In genomic region chr2:131980866-131981265, GRCm38 (mm10) we compare ENCODE assay signal across 8 mouse cellular contexts. TPM values are rescaled to one million over a fixed set of nuclear protein-coding genes. Genes with fewer than 3 reads are reported as not detected.
DNase-seq lines count a peak whose midpoint lies in the region; ATAC-seq and TF ChIP-seq lines count a peak whose summit lies in the region.

No protein-coding gene starts in this region.

- H3K36me3 ChIP-seq in kidney, embryonic 15.5 days: no peaks in the 10 kb centered on the region
- H3K36me3 ChIP-seq in heart, embryonic 12.5 days: no peaks in the 10 kb centered on the region
- H3K36me3 ChIP-seq in hindbrain, postnatal 0 days (ENCODE audit: insufficient read depth, low read length): no peaks in the 10 kb centered on the region

- H3K27ac ChIP-seq in kidney, embryonic 15.5 days: no peak overlapping the region
- peak overlapping the region; percentile 62 for H3K27ac ChIP-seq in heart, embryonic 12.5 days (ENCODE audit: poor library complexity, severe bottlenecking)
- no peak overlapping the region for H3K27ac ChIP-seq in hindbrain, postnatal 0 days

- H3K9me3 ChIP-seq in kidney, embryonic 15.5 days (replicated peaks): 0 out of 2 replicates have a peak, but pooled peaks cover 7% of the 10 kb centered on the region
- H3K9me3 ChIP-seq in heart, embryonic 12.5 days (replicated peaks): peaks cover 10% of the 10 kb centered on the region
- H3K9me3 ChIP-seq in hindbrain, postnatal 0 days (ENCODE audit: low read length): 0 out of 2 replicates have a peak, but pooled peaks cover 3% of the 10 kb centered on the region

- H3K27me3 ChIP-seq in kidney, embryonic 15.5 days: 0 out of 2 replicates have a peak, but pooled peaks cover 4% of the 10 kb centered on the region
- no peaks in the 10 kb centered on the region for H3K27me3 ChIP-seq in heart, embryonic 12.5 days (replicated peaks)
- no peaks in the 10 kb centered on the region for H3K27me3 ChIP-seq in hindbrain, postnatal 0 days (ENCODE audit: insufficient read depth, low read length)

- H3K4me2 ChIP-seq in kidney, embryonic 15.5 days: no peak overlapping the region
- peak overlapping the region; percentile 53 for H3K4me2 ChIP-seq in heart, embryonic 12.5 days
- no peak overlapping the region for H3K4me2 ChIP-seq in hindbrain, postnatal 0 days (ENCODE audit: low read depth, low read length)

- TF ChIP-seq CTCF in hindbrain, postnatal 0 days (IDR thresholded peaks at IDR 0.05; ENCODE audit: low read depth): no peak

- peaks cover 2% of the 10 kb centered on the region; the same call in 1 of the 2 replicates for H3K4me1 ChIP-seq in kidney, embryonic 15.5 days
- peaks cover 22% of the 10 kb centered on the region for H3K4me1 ChIP-seq in heart, embryonic 12.5 days (replicated peaks)
- no peaks in the 10 kb centered on the region for H3K4me1 ChIP-seq in hindbrain, postnatal 0 days (ENCODE audit: insufficient read depth, low read length)

- H3K9ac ChIP-seq in kidney, embryonic 15.5 days: no peak overlapping the region
- H3K9ac ChIP-seq in heart, embryonic 12.5 days: no peak overlapping the region
- no peak overlapping the region for H3K9ac ChIP-seq in hindbrain, postnatal 0 days (replicated peaks; ENCODE audit: low read length)

- ATAC-seq in kidney, embryonic 15.5 days (replicated peaks; ENCODE audit: low FRiP score): no peak; the same call in 1 of the 2 replicates
- ATAC-seq in heart, embryonic 12.5 days (ENCODE audit: insufficient number of reproducible peaks, low FRiP score): peak; percentile 74; the same call in 1 of the 2 replicates
- no peak for ATAC-seq in hindbrain, postnatal 0 days

- no peak overlapping the region for H3K4me3 ChIP-seq in kidney, embryonic 15.5 days (replicated peaks)
- 0 out of 2 replicates have a peak overlapping the region, but pooled peaks have one; percentile 6 for H3K4me3 ChIP-seq in heart, embryonic 12.5 days
- H3K4me3 ChIP-seq in hindbrain, postnatal 0 days (ENCODE audit: low read length): no peak overlapping the region

- peak; percentile 55 for DNase-seq in kidney, adult 11 months
- peak; percentile 9 to 49 for DNase-seq in adrenal gland, postnatal 36 days
- DNase-seq in kidney, postnatal 25 days: peak; percentile 49 to 82
- no peak for DNase-seq in hindbrain, postnatal 0 days (ENCODE audit: low spot score)
- DNase-seq in cerebellum, adult 8-10 months: no peak
- no peak for DNase-seq in thymus, postnatal 0 days (ENCODE audit: low spot score)

- WGBS in kidney, embryonic 15.5 days: 53% methylated on average over 9 of the region's 9 CpGs
- 7% methylated on average over 9 of the region's 9 CpGs for WGBS in heart, embryonic 12.5 days
- WGBS in hindbrain, postnatal 0 days: 38% methylated on average over 9 of the region's 9 CpGs

RNA-seq across cellular contexts. Expression of gene Prnd, which starts 30.2 kb away (rescaled TPM):
- polyA plus RNA-seq in kidney, embryonic 15.5 days (2015; fragmentation: Nextera tagmentation; extraction: Ambion mirVana): 18.9 and 20.8 TPM in 2 replicates
- under 1 TPM; 0.20 to 0.70 TPM for total RNA-seq in adrenal gland, postnatal 36 days (2021)
- polyA plus RNA-seq in heart, embryonic 12.5 days (2016; fragmentation: Nextera tagmentation; extraction: Ambion mirVana): 5.4 and 6.2 TPM in 2 replicates
- 4.4 and 5.6 TPM in 2 replicates for total RNA-seq in hindbrain, postnatal 0 days (2014; rRNA removed)
- polyA plus RNA-seq in hindbrain, postnatal 0 days (2015; fragmentation: Nextera tagmentation; extraction: Ambion mirVana): 6.4 and 7.2 TPM in 2 replicates
- 3.4 and 4.0 TPM in 2 replicates for polyA plus RNA-seq in thymus, postnatal 0 days (2015; fragmentation: Nextera tagmentation; extraction: Ambion mirVana)

RNA-seq across cellular contexts. Expression of gene Rassf2, which starts 49.2 kb away (rescaled TPM):
- polyA plus RNA-seq in kidney, embryonic 15.5 days (2015; fragmentation: Nextera tagmentation; extraction: Ambion mirVana): 8.4 and 11.3 TPM in 2 replicates
- total RNA-seq in adrenal gland, postnatal 36 days (2021): 10 to 100 TPM in 1 of 2 experiments, 1 to 10 TPM in 1; 7.4 to 12.7 TPM
- polyA plus RNA-seq in heart, embryonic 12.5 days (2016; fragmentation: Nextera tagmentation; extraction: Ambion mirVana): 4.8 and 5.3 TPM in 2 replicates
- total RNA-seq in hindbrain, postnatal 0 days (2014; rRNA removed): 39.1 and 39.8 TPM in 2 replicates
- polyA plus RNA-seq in hindbrain, postnatal 0 days (2015; fragmentation: Nextera tagmentation; extraction: Ambion mirVana): 18.7 and 19.0 TPM in 2 replicates
- polyA plus RNA-seq in thymus, postnatal 0 days (2015; fragmentation: Nextera tagmentation; extraction: Ambion mirVana): 25.1 and 27.6 TPM in 2 replicates

Comparison
In these comparisons a context has a peak if more than half of its experiments do, and no peak if none do; other contexts are left out.
1. DNase-seq: peak in kidney, adult 11 months (single experiment), adrenal gland, postnatal 36 days (2 of 2) and kidney, postnatal 25 days (2 of 2); none in hindbrain, postnatal 0 days (single experiment), cerebellum, adult 8-10 months (single experiment) and thymus, postnatal 0 days (single experiment).